Mouse (Mus musculus): Measurements from ENCODE around the gene Tle3. TPM values are rescaled to one million over a fixed set of nuclear protein-coding genes. Genes with fewer than 3 reads are reported as not detected.

The Tle3 gene
- polyA plus RNA-seq, 1 experiment from 2014 or later, result 29.7 TPM

DNA sequence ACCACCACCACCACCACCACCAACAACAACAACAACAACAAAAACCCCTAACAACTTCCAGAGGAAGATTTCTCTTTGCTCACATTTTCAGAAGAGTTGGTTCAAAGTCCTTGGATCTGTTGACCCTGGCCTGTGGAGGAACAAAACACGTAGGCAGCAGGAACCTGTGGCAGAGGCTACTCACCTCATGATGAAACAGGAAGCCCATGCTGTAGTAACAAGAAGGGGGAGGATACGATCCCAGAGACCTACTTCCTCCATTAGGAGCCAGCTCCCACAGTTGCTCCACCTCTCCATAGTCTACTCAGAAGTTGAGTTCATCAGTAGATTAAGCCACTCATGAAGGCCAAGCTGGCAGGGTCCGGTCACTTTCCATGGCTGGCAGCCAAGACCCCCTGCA is 52.1 kb downstream of the Tle3 start:
- H3K27ac ChIP-seq (ENCODE audit: low read length), result no peak overlapping the region
- H3K9ac ChIP-seq (ENCODE audit: low read depth, low read length), result no peak overlapping the region
- no peak overlapping the region for H3K4me2 ChIP-seq (ENCODE audit: low read length)
- H3K9me3 ChIP-seq (replicated peaks; ENCODE audit: control insufficient read depth, low read length, poor library complexity, severe bottlenecking), result no peaks in the 10 kb centered on the region
- H3K4me1 ChIP-seq (ENCODE audit: control insufficient read depth, insufficient read depth, low read length), result no peaks in the 10 kb centered on the region
- no peaks in the 10 kb centered on the region for H3K36me3 ChIP-seq (ENCODE audit: control insufficient read depth, insufficient read depth, low read length)
- ATAC-seq, result no peak
- 92% methylated on average over 3 of the region's 3 CpGs for WGBS
- no peaks in the 10 kb centered on the region; the same call in 1 of the 2 replicates for H3K27me3 ChIP-seq (ENCODE audit: control insufficient read depth, insufficient read depth, low read depth, low read length)
- no peak overlapping the region for H3K4me3 ChIP-seq (ENCODE audit: low read depth, low read length)

DNA sequence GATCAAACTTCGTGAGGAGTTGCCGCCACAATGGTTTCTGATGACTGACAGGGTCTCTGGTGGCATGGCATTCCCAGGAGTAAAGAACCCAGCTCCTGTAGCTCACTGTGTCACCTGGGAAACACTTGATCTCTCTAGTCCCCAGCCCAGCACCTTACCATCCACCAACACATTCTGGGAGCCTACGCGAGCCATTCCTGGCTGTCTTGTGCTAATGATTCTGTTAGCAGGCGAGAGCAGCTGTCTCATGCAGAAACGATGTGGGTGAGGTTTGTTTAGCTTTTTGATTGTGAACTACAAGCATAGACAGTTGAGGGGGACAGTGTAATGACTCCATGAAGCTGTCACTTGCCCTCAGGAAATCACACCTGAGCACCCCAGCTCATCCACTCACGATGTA is 54.3 kb downstream of the Tle3 start:
- Histone ChIP-seq H3K36me3 (ENCODE audit: control insufficient read depth, insufficient read depth, low read length) (no peaks in the 10 kb centered on the region), H3K4me2 (ENCODE audit: low read length) (no peak overlapping the region), H3K9ac (ENCODE audit: low read depth, low read length) (no peak overlapping the region), H3K4me3 (ENCODE audit: low read depth, low read length) (no peak overlapping the region), H3K9me3 (replicated peaks; ENCODE audit: control insufficient read depth, low read length, poor library complexity, severe bottlenecking) (no peaks in the 10 kb centered on the region), H3K27ac (ENCODE audit: low read length) (no peak overlapping the region), H3K27me3 (ENCODE audit: control insufficient read depth, insufficient read depth, low read depth, low read length) (no peaks in the 10 kb centered on the region; the same call in 1 of the 2 replicates), H3K4me1 (ENCODE audit: control insufficient read depth, insufficient read depth, low read length) (no peaks in the 10 kb centered on the region)
- 81% methylated on average over 7 of the region's 7 CpGs for WGBS
- no peak for ATAC-seq

DNA sequence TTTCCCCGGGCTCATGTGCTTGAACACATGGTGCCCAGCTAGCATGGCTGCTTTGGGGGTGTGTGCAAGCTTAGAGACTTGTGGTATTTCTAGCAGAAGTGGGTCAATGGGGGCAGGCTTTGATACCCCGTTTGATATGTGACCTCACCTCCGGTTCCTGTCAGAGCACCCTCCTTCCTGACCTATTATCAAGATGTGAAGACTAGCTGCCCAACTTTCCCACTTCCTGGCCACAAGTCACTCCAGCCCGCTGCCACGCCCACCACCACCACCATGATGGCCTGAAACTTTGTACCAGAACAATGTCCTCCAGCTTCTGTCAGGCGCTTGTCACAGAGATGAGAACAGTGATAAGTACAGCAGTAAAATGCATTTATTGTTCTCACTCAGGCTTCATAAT is 54.9 kb downstream of the Tle3 start:
- no peaks in the 10 kb centered on the region for H3K4me1 ChIP-seq (ENCODE audit: control insufficient read depth, insufficient read depth, low read length)
- no peak for ATAC-seq
- H3K9me3 ChIP-seq (replicated peaks; ENCODE audit: control insufficient read depth, low read length, poor library complexity, severe bottlenecking), result no peaks in the 10 kb centered on the region
- no peaks in the 10 kb centered on the region for H3K36me3 ChIP-seq (ENCODE audit: control insufficient read depth, insufficient read depth, low read length)
- H3K4me2 ChIP-seq (ENCODE audit: low read length), result no peak overlapping the region
- no peak overlapping the region for H3K9ac ChIP-seq (ENCODE audit: low read depth, low read length)
- H3K4me3 ChIP-seq (ENCODE audit: low read depth, low read length), result no peak overlapping the region
- no peaks in the 10 kb centered on the region; the same call in 1 of the 2 replicates for H3K27me3 ChIP-seq (ENCODE audit: control insufficient read depth, insufficient read depth, low read depth, low read length)
- 89% methylated on average over 6 of the region's 6 CpGs for WGBS
- no peak overlapping the region for H3K27ac ChIP-seq (ENCODE audit: low read length)

DNA sequence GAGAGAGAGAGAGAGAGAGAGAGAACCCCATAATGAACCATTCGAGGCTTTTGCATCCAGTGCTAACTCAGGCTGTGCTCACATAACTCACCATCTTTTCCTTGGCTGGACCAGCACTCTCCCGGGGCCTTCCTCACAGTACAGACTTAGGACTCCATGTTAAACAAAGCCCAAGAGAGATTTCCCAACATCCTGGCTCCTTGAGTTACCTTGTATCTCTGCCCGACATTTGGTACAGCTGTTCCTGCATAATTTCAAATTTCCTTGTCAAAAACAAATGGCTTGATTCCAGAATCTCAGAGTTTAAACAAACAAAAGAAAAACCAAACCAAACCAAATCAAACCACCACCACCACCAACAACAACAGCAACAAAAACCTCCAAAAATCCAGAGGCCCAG is 55.7 kb downstream of the Tle3 start:
- H3K27ac ChIP-seq (ENCODE audit: low read length), result no peak overlapping the region
- no peaks in the 10 kb centered on the region for H3K9me3 ChIP-seq (replicated peaks; ENCODE audit: control insufficient read depth, low read length, poor library complexity, severe bottlenecking)
- no peaks in the 10 kb centered on the region; the same call in 1 of the 2 replicates for H3K27me3 ChIP-seq (ENCODE audit: control insufficient read depth, insufficient read depth, low read depth, low read length)
- WGBS, result 79% methylated on average over 3 of the region's 3 CpGs
- no peak overlapping the region for H3K4me2 ChIP-seq (ENCODE audit: low read length)
- H3K9ac ChIP-seq (ENCODE audit: low read depth, low read length), result no peak overlapping the region
- H3K4me3 ChIP-seq (ENCODE audit: low read depth, low read length), result no peak overlapping the region
- no peak for ATAC-seq
- H3K36me3 ChIP-seq (ENCODE audit: control insufficient read depth, insufficient read depth, low read length), result no peaks in the 10 kb centered on the region
- H3K4me1 ChIP-seq (ENCODE audit: control insufficient read depth, insufficient read depth, low read length), result no peaks in the 10 kb centered on the region

DNA sequence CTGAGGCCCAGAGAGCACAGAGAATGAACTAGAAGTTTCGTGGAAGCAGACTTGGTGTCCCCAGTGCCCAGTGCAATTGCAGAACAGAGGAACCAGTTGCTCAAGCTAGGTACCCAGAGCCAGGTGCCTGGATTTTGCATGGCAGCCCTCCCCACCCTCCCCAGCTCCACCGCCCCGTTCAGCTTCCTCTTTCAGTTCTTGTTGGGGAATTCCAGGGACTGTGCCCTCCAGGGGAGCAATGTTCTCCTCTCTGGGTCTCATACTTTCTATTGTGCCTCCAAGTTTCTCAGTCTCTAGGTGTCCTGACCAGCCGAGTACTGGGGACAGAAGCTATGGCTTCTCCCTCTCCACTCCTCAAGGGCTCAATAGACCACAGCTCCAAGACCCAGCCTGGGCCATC is 59.7 kb downstream of the Tle3 start:
- Histone ChIP-seq H3K9ac (ENCODE audit: low read depth, low read length) (no peak overlapping the region), H3K4me1 (ENCODE audit: control insufficient read depth, insufficient read depth, low read length) (peaks cover 4% of the 10 kb centered on the region), H3K36me3 (ENCODE audit: control insufficient read depth, insufficient read depth, low read length) (no peaks in the 10 kb centered on the region), H3K9me3 (replicated peaks; ENCODE audit: control insufficient read depth, low read length, poor library complexity, severe bottlenecking) (no peaks in the 10 kb centered on the region; the same call in 1 of the 2 replicates), H3K27me3 (ENCODE audit: control insufficient read depth, insufficient read depth, low read depth, low read length) (no peaks in the 10 kb centered on the region), H3K27ac (ENCODE audit: low read length) (no peak overlapping the region), H3K4me3 (ENCODE audit: low read depth, low read length) (no peak overlapping the region), H3K4me2 (ENCODE audit: low read length) (no peak overlapping the region)
- ATAC-seq, result no peak
- WGBS, result 89% methylated on average over 4 of the region's 4 CpGs

DNA sequence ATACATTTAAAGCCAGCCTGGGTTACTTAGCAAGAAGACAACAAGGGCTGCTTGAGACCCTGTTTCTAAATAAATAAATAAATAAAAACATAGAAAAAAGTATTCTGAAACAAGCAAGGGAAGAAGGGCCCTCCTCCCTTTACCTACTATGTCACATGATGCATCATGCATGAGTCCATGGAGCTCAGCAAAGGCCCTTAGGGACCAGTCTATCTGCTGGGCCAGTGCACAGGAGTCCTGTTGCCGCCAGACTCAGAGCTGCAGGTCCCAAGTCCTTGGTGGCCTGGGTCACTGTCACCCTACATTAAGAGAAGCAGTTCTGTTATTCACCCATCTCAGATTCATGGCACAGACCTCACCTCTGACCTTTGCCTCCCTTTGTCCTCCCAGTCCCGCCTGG is 61.0 kb downstream of the Tle3 start:
- Histone ChIP-seq H3K9ac (ENCODE audit: low read depth, low read length) (no peak overlapping the region), H3K27me3 (ENCODE audit: control insufficient read depth, insufficient read depth, low read depth, low read length) (no peaks in the 10 kb centered on the region; the same call in 1 of the 2 replicates), H3K36me3 (ENCODE audit: control insufficient read depth, insufficient read depth, low read length) (no peaks in the 10 kb centered on the region), H3K9me3 (replicated peaks; ENCODE audit: control insufficient read depth, low read length, poor library complexity, severe bottlenecking) (no peaks in the 10 kb centered on the region; the same call in 1 of the 2 replicates), H3K4me2 (ENCODE audit: low read length) (no peak overlapping the region), H3K4me3 (ENCODE audit: low read depth, low read length) (no peak overlapping the region), H3K4me1 (ENCODE audit: control insufficient read depth, insufficient read depth, low read length) (peaks cover 4% of the 10 kb centered on the region), H3K27ac (ENCODE audit: low read length) (no peak overlapping the region)
- ATAC-seq, result no peak
- WGBS, result 79% methylated on average over 2 of the region's 2 CpGs

DNA sequence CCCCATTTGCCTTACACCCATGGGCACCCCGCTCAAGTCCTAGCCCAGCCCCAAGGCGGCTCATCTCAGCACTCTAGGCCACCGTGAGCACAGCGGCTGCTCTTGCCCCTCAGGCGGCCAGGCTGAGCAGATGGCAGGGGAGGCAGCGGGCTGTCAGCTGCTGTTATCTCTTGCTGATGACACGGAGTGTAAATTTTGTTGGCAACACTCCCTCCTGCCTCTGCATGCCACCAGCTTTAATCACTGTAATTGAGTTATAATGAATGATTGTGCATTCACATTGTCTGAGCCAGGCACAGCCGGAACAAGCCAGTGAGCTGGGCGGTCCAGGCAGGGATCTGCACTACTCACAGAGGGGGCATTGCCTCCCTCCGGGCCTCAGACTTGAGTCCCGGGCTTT is 61.9 kb downstream of the Tle3 start:
- no peak overlapping the region for H3K9ac ChIP-seq (ENCODE audit: low read depth, low read length)
- no peaks in the 10 kb centered on the region for H3K36me3 ChIP-seq (ENCODE audit: control insufficient read depth, insufficient read depth, low read length)
- WGBS, result 15% methylated on average over 11 of the region's 11 CpGs
- peak; percentile 81 for ATAC-seq
- no peak overlapping the region for H3K27ac ChIP-seq (ENCODE audit: low read length)
- H3K27me3 ChIP-seq (ENCODE audit: control insufficient read depth, insufficient read depth, low read depth, low read length), result no peaks in the 10 kb centered on the region; the same call in 1 of the 2 replicates
- H3K9me3 ChIP-seq (replicated peaks; ENCODE audit: control insufficient read depth, low read length, poor library complexity, severe bottlenecking), result no peaks in the 10 kb centered on the region; the same call in 1 of the 2 replicates
- no peak overlapping the region for H3K4me2 ChIP-seq (ENCODE audit: low read length)
- no peak overlapping the region for H3K4me3 ChIP-seq (ENCODE audit: low read depth, low read length)
- peaks cover 4% of the 10 kb centered on the region for H3K4me1 ChIP-seq (ENCODE audit: control insufficient read depth, insufficient read depth, low read length)

DNA sequence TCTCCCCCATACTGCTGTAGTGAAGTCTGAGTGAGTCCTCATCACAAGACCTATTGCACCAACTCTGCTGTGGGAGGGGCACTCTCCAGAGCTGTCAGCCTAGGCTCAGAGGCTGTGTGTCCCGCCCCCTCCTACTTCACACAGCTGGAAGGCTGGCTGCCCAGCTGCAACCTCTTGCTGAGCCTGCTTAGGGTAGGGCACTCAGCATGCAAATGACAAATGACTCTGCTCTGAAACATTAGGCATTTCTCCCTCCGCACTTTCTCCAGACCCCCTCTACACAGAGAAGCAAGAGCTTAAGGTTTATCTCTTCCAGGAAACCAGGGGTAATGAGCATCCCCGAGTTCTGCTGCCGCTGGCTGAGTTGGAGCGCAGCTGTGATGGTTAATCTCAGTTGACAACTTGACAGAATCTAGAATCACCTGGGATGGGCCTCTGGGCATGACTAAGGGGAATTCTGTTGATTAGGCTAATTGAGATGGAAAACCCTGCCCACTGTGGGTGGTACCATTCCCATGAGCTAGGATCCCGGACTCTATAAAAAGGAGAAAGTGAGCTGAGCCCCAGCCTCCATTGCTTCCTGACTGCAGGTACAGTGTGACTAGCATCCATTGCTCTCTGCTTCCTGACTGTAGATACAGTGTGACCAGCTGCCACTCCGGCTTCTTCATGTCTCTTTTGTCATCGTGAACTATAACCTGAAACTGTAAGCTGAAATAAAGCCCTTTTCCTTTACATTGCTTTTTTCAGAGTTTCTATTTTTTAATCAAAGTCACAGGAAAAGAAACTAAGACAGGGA is 63.2 kb downstream of the Tle3 start:
- H3K4me3 ChIP-seq (ENCODE audit: low read depth, low read length), result no peak overlapping the region
- no peaks in the 10 kb centered on the region; the same call in 1 of the 2 replicates for H3K9me3 ChIP-seq (replicated peaks; ENCODE audit: control insufficient read depth, low read length, poor library complexity, severe bottlenecking)
- no peak for ATAC-seq
- H3K27me3 ChIP-seq (ENCODE audit: control insufficient read depth, insufficient read depth, low read depth, low read length), result no peaks in the 10 kb centered on the region; the same call in none of the 2 replicates
- H3K4me1 ChIP-seq (ENCODE audit: control insufficient read depth, insufficient read depth, low read length), result peaks cover 4% of the 10 kb centered on the region
- 33% methylated on average over 8 of the region's 8 CpGs for WGBS
- no peak overlapping the region for H3K4me2 ChIP-seq (ENCODE audit: low read length)
- no peak overlapping the region for H3K9ac ChIP-seq (ENCODE audit: low read depth, low read length)
- H3K36me3 ChIP-seq (ENCODE audit: control insufficient read depth, insufficient read depth, low read length), result no peaks in the 10 kb centered on the region
- no peak overlapping the region for H3K27ac ChIP-seq (ENCODE audit: low read length)

DNA sequence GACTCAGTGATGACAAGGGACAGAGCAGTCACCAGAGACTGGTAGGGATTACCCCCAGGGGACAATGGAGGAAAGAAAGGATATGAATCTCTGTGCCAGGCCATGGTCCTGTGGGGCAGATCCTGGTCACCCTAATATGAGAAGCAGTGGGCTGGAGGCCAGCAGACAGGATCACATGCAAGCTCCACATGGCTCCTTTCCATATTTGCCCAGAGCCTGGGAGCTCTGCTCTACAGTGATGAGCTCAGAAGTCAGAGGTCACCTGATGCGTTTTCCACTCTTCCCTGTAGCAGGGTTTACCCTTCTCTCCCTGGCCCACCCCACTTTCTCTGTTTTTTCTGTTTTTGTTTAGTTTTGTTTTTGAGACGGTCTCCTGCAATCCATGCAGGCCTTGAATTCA is 63.9 kb downstream of the Tle3 start:
- no peaks in the 10 kb centered on the region; the same call in none of the 2 replicates for H3K27me3 ChIP-seq (ENCODE audit: control insufficient read depth, insufficient read depth, low read depth, low read length)
- ATAC-seq, result no peak
- H3K4me3 ChIP-seq (ENCODE audit: low read depth, low read length), result no peak overlapping the region
- no peak overlapping the region for H3K27ac ChIP-seq (ENCODE audit: low read length)
- H3K36me3 ChIP-seq (ENCODE audit: control insufficient read depth, insufficient read depth, low read length), result no peaks in the 10 kb centered on the region
- H3K9ac ChIP-seq (ENCODE audit: low read depth, low read length), result no peak overlapping the region
- WGBS, result 77% methylated on average over 2 of the region's 2 CpGs
- no peak overlapping the region for H3K4me2 ChIP-seq (ENCODE audit: low read length)
- H3K9me3 ChIP-seq (replicated peaks; ENCODE audit: control insufficient read depth, low read length, poor library complexity, severe bottlenecking), result no peaks in the 10 kb centered on the region; the same call in 1 of the 2 replicates
- peaks cover 9% of the 10 kb centered on the region for H3K4me1 ChIP-seq (ENCODE audit: control insufficient read depth, insufficient read depth, low read length)

Data from midbrain, embryonic 16.5 days (tissue).